Mouse (Mus musculus): ENCODE results near the gene Nkx6-2. TPM values are rescaled to one million over a fixed set of nuclear protein-coding genes. Genes with fewer than 3 reads are reported as not detected.

Nkx6-2 gene
- not detected for total RNA-seq (2021)

DNA sequence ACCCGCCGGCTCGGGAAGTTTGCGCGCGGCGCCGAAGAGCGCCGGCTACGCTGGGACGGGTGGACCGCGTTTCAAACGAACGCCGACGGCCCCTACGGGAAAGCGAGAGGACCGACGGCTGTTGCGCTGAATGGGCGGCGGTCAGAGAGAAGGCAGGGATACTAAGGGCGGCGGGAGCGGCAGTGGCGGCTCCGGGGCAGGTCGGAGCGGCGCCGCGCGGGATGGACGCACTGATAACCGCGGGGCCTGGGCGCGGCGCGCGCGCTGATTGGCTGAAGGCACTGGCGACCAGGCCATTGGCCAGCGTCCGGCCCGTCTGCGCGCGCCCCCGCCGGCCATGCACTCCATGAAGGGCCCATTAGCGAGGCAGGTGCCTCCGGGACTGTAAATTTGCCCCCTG lies at the start of gene Nkx6-2:
Gene Nkx6-2 (minus strand): TSS at position 203 of the 400 bp plus-strand sequence.
- peak; percentile 35 to 60 for DNase-seq
- intact Hi-C loops (cut with DNase I): no loop called here

DNA sequence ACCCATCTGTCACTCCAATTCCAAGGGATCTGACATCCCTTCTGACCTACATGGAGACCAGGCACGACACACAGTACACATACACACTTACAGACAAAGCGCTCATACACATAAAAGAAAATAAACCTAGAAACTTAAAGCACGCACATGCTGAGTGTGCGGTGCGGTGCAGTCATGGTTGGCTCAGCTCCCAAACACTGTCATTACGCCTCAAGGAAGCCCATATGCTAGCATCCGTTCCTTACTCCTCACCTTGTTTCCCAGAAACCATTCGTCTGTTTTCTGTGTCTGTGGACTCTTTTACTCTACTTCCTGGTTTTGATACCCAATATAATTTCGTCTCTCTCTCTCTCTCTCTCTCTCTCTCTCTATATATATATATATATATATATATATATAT lies 42.6 kb upstream of the Nkx6-2 start:
- no peak for DNase-seq
- intact Hi-C loops (cut with DNase I): no loop called here

DNA sequence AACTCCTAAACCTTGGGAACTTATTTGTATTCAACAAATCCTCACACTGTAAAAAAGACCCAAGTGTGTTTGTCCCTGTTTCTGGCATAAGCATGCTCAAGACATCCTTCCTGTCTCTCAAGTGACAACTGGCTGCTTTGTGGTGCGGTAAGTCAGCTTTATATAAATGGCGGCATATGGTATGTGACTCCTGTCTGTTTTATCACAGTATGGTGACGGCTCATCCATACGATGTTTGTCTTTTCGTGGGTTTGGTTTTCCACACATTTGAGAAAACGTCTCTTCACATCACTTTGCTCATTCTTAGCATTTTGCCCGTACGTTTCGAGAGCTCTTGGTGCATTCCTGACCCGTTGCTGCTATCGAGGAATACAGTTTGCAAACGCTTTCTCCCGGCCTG lies 40.0 kb upstream of the Nkx6-2 start:
- intact Hi-C loops (cut with DNase I): no loop called here
- no peak for DNase-seq

DNA sequence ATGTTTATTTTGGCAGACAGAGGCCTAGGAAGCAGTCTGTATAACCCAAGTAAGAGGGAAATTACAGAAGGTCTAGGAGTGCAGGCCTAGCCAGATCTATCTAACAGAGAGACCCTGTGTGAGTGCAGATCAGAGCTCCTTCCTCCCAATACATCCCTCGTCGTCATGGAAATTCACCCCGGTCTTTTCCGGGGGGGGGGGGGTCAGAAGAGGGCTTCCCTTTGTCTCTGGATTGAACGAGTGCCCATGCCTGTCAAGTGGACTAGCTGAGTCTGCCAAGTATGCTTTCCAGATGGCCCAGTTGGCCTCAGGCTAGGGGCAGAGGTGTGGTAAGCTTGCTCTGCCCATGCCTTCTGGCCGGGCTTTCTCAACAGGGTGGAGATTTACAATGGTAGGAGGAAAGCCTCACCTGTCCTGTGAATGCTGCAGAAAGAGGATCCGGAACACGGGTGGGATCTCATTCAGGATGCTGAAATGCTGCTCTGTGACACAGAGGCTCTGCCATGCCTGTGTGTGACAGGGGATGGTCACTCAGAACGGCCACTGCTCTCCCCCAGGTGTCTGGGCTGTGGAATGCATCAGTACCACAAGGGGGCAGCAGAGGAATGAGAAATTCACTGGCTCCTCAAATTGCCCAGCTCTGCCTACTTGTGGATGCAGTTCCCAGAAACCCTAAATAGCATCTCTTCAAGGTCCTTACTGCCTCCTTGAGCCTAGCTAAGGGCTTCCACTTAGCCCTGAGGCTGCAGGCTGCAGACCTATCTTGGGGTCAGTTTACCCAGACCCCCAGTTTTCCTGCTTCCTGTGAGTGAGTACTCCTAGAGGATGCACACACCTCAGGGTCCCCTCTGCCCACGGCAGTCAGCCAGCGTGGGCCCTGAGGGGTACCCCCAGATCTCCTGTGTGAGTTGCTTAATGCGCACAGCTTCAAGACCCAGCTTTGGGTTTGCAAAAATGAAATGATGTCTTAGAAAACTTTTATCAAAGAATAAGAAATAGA lies 33.5 kb upstream of the Nkx6-2 start:
- intact Hi-C loops (cut with DNase I): loop anchor here (2.0 kb wide), 1 partner anchor 69 kb away; no protein-coding TSS in a partner anchor

DNA sequence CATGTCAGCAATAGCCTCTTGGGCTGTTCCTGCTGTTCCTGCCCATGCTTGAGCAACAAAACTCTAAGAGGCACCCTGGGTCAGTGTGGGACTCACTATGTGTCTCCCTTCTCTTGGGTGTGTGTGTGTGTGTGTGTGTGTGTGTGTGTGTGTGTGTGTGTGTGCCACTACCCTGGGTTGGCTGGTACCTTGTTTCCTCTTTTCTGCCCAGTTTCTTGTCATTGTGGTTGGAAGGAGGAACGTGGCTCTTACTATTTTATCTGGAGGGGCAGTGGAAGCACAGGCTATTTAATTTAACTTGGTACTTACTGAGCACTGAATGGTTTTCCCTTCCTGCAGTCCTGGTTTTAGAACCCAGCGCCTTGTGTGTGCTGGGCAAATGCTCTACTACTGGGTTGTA lies 27.7 kb upstream of the Nkx6-2 start:
- intact Hi-C loops (cut with DNase I): no loop called here
- DNase-seq: no peak

More for the DNA sequence above, 33.5 kb upstream of the Nkx6-2 start:
- DNase-seq: peak; percentile 42 to 60

DNA sequence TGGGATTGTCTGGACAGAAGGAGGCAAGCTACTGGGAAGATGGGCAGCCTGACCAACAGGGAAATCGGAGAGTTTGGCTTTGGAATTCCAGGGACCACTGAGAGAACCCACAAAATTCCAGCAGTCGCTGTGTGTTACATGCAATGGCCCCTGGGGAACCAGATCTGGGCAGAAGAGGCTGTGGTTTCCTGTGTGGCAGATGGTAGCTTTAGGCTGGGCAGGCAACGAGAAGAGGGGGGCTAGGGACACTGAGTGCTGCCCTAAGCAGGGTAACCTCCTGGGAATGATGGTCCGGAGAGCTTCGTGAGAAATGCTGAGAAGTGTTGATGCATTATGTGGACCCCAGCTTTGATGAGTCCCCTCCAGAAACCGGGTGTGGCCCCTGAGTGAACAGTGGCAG lies 13.3 kb upstream of the Nkx6-2 start:
- intact Hi-C loops (cut with DNase I): no loop called here
- DNase-seq: no peak

DNA sequence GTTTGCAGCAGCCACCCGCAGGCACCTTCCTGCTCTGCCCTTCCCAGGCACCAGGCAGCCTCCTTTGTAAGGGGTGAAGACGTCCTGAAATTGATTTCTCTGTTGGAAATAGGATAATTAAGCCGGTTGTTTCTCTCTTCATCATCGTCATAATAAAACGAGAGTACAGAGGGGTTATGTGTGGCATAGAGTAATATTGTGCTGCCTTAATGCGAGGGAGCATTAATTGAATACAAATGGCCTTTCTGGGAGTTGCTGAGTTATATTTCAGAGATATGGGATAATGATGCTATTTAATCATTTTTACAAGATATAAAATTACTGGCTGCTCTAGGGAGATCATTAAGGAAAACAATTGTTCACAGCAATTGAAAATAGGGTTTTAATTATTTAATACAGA lies 12.7 kb upstream of the Nkx6-2 start:
- intact Hi-C loops (cut with DNase I): no loop called here
- no peak for DNase-seq

DNA sequence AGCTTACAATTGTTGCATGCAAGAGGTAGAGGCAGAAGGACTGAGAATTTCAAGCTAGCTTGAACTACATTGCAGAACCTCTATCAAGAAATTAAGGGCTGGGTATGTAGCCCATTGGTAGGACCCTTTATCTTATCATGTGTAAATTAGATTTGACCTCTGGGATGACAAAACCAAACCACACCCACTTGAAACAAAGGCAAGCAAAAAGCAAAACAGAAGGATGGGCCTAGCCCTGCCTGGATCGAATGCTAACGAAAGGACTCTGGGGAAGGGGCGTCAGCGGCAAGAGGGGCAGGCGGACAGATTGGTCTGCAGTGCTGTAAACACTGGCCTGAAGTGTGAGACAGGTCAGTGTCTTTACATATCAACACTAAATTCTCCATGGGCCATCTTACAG lies 8.7 kb upstream of the Nkx6-2 start:
- intact Hi-C loops (cut with DNase I): no loop called here
- no peak for DNase-seq

DNA sequence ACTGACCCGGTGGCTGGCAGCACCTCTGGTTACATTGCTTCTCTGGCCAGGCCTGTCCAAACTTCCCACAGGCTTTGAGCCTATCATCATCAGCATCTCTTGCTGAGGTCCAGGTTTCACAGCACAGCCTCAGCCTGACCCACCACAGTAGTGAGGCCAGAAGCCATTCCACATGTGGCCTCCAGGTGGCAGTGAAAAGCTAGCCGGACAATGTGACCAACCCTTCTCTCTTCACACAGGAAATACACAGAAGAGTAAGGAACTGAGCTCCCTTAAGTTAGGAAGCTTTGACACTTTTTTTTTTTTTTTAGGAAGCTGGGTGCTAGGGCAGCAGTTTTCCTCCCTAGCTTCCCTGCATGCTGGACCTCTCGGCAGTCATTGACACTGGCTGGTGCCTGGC lies 7.7 kb upstream of the Nkx6-2 start:
- intact Hi-C loops (cut with DNase I): no loop called here
- DNase-seq: peak in 1 of 2 experiments; percentile 34

DNA sequence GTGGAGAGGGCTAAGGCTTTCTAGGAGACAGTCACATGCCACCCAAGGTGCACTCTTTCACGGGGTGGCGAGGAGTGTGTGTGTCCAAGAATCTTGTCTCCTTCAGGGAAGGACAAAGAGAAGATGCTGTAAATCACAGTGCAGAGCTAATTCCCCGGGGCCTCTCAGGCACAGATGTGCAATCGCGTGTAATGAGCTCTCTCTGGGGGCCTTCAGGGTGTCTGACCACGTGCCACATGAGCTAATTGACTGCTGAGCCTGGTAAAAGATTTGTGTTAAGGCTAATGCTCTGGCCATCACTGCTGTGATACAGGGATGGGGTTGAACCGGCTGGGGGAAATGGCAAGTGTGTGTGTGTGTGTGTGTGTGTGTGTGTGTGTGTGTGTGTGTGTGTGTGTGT lies 5.3 kb upstream of the Nkx6-2 start:
- no peak for DNase-seq
- intact Hi-C loops (cut with DNase I): loop anchor here (5.0 kb wide), 1 partner anchor 106 kb away; no protein-coding TSS in a partner anchor

DNA sequence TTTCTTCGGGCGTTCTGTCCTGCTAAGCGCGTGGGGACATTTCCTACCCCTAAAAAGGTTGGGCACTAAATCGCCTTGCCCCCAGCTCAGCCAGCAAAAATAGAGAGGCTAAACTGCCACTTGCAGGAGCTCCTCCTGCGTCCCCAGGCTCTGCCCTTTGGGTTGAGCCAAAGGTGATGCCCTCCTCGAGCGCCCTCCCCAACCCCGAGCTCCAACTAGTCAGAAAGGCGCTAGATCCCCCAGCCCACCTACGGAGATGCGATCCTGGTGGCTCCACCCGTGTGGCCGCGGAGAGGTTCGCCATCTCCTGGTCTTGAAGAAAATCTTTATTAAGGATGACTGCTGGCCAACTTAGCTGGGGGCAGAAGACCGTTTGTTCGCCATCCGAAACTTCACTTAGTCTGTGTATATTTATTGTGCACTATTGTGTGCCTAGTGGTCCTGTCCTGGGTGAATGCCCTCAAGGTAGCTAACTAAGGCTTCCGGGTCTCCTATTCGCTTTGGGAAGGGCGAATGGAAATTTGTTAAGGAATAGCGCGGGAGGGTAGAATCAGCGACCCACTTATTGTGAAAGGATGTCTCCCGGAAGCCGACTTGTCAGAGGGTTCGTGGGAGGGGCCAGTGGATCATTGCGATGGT lies 2.7 kb upstream of the Nkx6-2 start:
- intact Hi-C loops (cut with DNase I): loop anchor here (5.0 kb wide), 1 partner anchor 103 kb away; no protein-coding TSS in a partner anchor
- DNase-seq: no peak

DNA sequence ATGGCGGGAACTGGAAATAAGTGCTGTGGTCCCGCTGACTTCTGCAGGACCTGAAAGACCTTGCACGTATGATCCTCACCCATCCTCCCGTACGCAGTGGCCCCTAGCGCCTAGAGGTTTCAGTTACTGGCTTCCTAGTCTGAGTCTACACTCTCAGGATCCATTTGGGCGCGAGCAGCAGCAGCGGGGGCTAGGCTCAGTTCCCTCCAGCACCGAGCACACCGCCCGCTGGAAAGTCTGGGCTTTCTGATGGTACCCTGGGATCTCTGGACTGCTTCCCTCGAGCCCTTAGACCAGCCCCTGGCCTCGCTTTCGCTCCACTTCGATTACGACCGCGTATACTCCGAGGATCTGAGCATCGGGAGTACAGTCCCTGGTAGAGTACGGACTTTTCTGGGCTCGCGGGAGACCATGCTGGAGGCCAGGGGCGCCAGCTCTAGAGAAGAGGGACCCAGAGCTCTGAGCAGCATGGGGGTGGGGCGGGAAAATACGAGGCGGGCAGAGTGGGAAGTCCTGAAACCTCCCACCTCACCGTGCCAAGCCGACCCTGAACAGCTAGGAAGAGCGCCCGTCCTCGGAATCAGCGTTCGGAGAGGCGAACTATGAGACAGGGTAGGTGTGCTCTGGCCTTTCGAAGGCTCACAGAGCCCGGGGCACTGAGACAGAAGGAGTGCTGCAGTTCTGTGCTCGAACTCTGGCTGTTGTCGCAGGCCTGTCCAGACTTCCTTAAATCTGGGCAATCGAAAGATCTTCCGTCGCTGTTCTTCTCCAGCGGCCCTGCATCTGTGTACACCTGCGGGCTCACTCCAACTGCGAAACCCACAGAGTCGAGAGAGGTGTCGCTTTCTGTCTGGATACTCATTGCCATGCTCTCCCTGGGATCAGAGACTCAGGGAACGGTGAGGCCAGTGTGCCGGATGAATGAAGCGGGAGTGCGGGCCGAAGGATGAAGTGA lies 1.9 kb upstream of the Nkx6-2 start:
- DNase-seq: peak; percentile 7 to 22
- intact Hi-C loops (cut with DNase I): loop anchor here (5.0 kb wide), 1 partner anchor 102 kb away; no protein-coding TSS in a partner anchor

DNA sequence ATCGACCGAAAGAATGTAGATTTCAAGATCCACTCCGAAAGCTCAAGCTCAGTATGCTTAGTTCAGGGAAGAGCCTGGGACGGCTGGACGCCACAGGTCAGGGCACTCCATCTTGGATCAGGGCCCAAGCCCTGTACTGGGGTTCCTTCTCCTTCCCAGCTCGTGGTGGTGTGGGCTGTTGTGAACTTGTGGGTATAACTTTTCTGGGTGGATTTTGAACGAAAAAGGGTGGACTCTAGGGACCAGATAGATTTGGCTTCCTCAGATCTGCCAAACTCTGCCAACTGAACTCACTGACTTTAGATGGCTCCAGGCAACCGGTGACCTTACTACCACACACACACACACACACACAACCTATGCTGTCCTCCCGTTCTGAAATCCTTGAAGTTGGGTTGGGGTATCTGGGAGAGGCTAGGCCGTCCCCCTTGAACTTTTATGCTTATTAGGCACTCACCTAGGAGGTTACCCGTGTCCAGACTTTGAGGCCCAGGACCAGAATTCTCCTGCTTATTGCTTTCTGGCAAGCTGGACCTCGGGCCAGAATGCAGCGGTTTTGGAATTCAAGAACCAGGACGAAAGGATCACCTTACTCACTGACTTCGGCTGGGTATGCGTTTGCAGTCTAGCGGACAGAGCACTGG lies 619 bp upstream of the Nkx6-2 start:
- DNase-seq: no peak
- intact Hi-C loops (cut with DNase I): no loop called here

DNA sequence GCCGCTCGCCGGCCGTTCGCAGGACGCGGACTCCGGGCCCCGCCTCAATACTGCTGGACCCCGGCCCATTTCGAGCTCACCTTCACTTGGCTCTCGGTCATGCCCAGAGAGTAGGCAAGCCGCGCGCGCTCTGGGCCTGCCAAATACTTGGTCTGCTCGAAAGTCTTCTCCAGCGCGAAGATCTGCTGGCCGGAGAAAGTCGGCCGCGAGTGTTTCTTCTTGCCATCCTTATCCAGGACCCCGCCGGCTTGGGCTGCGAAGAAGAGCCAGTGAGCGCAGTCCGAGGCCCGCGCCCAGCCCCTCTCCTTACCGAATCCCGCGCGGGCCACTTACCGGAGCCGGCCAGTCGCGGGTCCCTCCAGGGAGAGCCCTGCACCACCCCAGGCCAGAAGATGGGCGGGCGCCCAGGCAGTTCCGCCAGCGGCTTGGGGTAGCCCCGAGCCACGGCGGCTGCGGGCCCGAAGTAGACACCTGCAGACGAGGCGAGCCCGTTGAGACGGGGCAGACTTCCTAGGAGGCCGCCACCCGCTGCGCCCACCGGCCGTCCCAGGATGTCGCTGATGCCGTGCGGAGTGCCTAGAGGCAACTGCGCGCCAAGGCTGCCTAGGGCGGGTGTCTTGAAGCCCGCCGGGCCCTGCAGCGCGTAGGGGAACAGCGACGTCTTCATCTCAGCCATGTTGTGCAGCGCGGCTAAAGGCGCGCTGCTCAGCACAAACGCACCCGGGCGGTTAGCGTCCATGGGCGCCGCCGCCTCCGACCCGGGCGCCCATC lies 611 bp downstream of the Nkx6-2 start:
- intact Hi-C loops (cut with DNase I): no loop called here
- DNase-seq: peak; percentile 13 to 36

DNA sequence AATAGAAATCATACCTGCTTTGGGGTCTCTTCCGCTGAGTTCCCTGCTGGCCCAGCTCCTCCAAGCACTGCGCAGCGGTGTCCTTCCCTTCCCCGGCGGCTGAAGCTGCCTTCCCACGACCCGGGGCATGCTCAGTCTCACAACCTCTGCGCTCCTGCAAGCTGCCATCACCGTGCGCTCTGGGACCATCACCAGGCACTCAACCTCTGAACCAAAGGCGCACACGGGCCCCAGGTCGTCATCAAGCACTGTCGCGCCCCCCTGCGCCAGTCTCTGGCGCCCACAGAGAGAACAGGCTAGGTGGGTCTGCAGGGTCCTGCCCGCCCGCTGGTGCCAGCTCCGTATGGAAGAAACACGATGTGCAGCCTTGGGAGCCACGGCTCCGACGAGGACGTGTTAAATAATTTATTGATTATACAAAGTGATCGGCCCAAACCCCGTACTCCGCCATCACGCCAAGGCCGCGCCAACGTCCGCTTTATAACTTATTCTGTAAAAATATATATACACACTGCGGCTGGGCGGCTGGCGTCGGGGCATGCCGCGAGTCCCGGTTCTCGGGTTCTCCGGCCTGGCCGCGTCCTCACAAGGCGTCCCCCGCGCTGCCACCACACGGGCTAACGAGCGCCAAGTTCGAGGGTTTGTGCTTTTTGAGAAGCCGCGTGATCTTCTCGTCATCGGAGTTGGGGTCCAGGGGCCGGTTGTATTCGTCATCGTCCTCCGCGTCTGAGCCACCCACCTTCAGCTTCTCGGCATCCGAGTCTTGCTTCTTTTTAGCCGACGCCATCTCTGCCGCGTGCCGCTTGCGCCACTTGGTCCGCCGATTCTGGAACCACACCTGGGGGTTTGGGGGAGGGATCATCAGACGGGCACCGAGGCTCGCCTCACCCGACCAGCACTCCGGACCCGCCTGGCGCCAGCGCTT lies 1.5 kb downstream of the Nkx6-2 start:
- intact Hi-C loops (cut with DNase I): no loop called here
- peak; percentile 7 to 11 for DNase-seq

DNA sequence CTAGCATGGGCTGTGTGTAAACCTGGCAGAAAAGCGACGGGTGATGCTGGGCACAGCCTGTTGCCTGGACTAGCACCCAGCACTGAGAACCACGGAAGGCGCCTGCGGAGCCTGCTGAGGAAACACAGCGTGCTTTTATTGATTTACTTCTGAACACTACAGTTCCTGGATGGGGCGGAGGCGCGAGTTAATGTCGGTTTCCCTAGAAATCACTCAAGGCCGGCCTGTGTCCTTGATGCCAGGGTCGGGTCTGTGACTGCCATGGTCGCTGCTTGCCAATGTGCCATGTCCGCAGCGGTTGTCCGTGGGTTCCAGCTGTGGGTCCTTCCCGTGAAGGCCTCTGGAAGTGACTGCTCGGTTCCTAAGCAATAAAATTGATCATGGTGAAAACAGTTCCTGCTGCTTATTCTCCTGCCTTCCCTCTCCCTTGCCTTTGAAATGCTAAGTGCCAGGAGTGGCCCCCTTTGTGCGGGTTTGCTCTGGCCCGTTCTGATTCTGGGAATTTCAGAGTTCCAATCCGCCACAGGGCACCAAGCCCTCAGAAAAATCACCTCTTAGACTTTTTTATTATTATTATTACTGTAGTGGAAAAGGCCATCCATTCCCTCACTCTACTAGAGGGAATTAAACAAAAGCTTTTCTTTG lies 3.2 kb downstream of the Nkx6-2 start:
- intact Hi-C loops (cut with DNase I): no loop called here
- DNase-seq: no peak

DNA sequence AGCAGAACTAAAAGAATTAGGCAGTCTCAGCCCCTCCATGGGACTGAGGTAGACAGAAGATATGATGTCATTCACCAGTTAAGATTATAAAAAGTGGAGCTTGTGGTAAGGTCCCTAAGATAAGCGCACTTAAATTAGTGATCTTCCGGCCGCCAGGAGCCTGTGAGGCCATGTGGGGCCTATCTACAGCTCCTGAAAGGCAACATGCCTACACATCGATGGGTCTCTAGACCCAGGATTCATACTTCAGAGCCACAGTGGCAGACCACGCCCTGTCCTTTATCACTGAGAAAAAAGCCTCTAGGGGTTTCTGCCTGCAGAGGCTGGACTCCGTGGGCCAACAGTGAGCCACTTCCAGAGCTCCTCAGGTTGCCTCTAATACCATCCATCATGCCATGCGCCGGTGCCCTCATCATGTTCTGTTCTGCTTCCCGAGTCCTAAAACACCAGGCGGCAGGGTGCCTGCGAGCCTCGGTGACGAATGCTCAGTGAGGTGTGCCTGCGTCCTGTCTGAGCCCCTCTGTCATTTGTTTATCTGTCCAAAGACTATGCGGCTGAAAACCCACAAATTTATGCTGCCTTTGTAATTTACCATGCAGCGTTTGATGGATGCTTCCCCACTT lies 6.4 kb downstream of the Nkx6-2 start:
- DNase-seq: no peak
- intact Hi-C loops (cut with DNase I): no loop called here
